Mouse (Mus musculus) thymus, postnatal 36 days (tissue): ENCODE data around the gene Fbxo24.
A peak's percentile ranks its signal among the peaks of the same experiment; 100 is the strongest.

ENCODE experiments used
- DNase-seq, 2 experiments: peaks; one replicate each; pipeline ENCODE4 v3.0.0; 2022; ENCODE audit warnings: mixed read lengths in 2 of 2

Fbxo24 gene

GRCm38 (mm10) chr5:137600619-137601364 lies 28.0 kb downstream of the Fbxo24 start, which contains the start of gene Mospd3:
Mospd3 (minus strand) TSS chr5:137601058.
- DNase-seq, result peak; percentile 97 to 98

- DNase-seq, result no peak
Observed at GRCm38 (mm10) chr5:137600281-137600618, 28.6 kb downstream of the Fbxo24 start.

GRCm38 (mm10) chr5:137599600-137599999 lies 29.2 kb downstream of the Fbxo24 start:
- peak in 1 of 2 experiments; percentile 25 for DNase-seq

GRCm38 (mm10) chr5:137598100-137598826 lies 30.5 kb downstream of the Fbxo24 start:
- no peak for DNase-seq

- no peak for DNase-seq
Observed at GRCm38 (mm10) chr5:137597625-137598024, 31.2 kb downstream of the Fbxo24 start.

GRCm38 (mm10) chr5:137596601-137597261 lies 32.1 kb downstream of the Fbxo24 start:
- DNase-seq, result peak; percentile 50 to 71

GRCm38 (mm10) chr5:137595921-137596320 lies 32.9 kb downstream of the Fbxo24 start:
- peak in 1 of 2 experiments; percentile 8 for DNase-seq

- no peak for DNase-seq
Observed at GRCm38 (mm10) chr5:137590507-137590906, 38.3 kb downstream of the Fbxo24 start.

GRCm38 (mm10) chr5:137584976-137585375 lies 43.8 kb downstream of the Fbxo24 start:
- DNase-seq, result peak; percentile 68 to 70

GRCm38 (mm10) chr5:137583670-137584169 lies 45.1 kb downstream of the Fbxo24 start:
- DNase-seq, result peak in 1 of 2 experiments; percentile 56

- DNase-seq, result no peak
Observed at GRCm38 (mm10) chr5:137582702-137583101, 46.1 kb downstream of the Fbxo24 start.

GRCm38 (mm10) chr5:137580246-137580645 lies 48.6 kb downstream of the Fbxo24 start:
- no peak for DNase-seq

GRCm38 (mm10) chr5:137574470-137574901 lies 54.3 kb downstream of the Fbxo24 start:
- DNase-seq, result no peak

- no peak for DNase-seq
Observed at GRCm38 (mm10) chr5:137570691-137571586, 57.9 kb downstream of the Fbxo24 start.

GRCm38 (mm10) chr5:137570181-137570580 lies 58.6 kb downstream of the Fbxo24 start:
- no peak for DNase-seq

- peak; percentile 54 to 60 for DNase-seq
Observed at GRCm38 (mm10) chr5:137569665-137570064, 59.1 kb downstream of the Fbxo24 start, which contains the start of gene Tfr2. Tfr2 (plus strand) TSS chr5:137569840.

GRCm38 (mm10) chr5:137569031-137569430 lies 59.8 kb downstream of the Fbxo24 start:
- no peak for DNase-seq

GRCm38 (mm10) chr5:137568223-137568798 lies 60.5 kb downstream of the Fbxo24 start:
- DNase-seq, result no peak

- DNase-seq, result no peak
Observed at GRCm38 (mm10) chr5:137566416-137566815, 62.4 kb downstream of the Fbxo24 start.

GRCm38 (mm10) chr5:137565744-137566143 lies 63.1 kb downstream of the Fbxo24 start:
- DNase-seq, result no peak

- no peak for DNase-seq
Observed at GRCm38 (mm10) chr5:137562965-137563364, 65.8 kb downstream of the Fbxo24 start.
